Mouse (Mus musculus): ENCODE data around the gene Cyp4f37. TPM values are rescaled to one million over a fixed set of nuclear protein-coding genes. Genes with fewer than 3 reads are reported as not detected.

Gene Cyp4f37
- total RNA-seq, 2 experiments from 2014 or later: not detected

DNA sequence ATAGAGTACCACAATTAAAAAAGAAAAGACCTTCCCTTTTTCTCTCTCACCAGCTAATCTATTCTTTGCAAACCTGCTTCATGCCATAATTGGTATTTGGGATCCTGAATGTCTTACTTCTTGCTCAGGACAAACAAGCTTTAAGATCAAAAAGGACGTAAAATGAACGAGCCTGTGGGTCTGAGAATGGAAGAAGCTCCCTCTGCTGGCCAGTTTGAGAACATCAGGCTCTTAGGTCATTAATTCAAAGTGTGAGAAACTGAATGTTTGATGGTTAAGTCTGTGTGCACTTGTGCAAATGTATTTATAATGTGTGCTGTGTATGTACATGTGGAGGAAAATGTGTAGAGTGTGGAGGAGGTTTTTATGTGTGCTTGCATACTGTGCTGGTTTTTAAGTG, 59.3 kb downstream of the Cyp4f37 start:
- peak in 1 of 2 experiments; percentile 13 for DNase-seq (ENCODE audit: low spot score in 2 of 2)

DNA sequence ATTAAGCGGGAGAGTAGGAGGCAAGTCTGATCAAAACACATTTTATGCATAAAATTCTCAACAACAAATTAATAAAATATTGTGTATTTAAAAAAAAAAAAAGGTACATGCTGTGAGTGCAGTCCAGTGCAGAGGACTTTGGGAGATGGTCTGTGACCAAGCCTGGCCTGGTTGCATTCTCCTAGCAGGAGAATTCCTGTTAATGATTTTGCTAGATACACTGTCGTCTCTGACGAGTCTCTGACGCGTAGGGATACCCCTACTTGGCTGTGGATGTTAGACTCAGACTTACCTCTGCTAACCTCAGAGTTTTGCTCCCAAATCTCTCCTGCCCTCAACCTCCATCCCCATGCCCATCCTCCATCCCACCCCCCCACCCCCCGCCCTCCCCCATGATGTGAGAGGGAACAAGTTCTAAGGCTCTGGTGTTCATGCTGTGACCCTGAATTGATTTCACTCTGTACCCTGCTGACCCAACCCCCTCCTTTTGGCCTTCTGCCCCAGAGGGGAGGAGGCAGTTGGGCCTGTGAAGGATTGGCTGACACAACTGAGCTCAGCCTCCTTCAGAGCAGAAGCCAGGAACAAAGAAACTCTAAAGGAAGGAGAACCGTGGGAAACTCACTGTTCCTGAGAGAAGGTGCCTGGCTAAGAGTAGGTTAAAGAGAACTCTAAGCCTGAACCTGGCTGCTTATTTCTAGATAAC, 64.1 kb downstream of the Cyp4f37 start, which contains the start of gene Cyp4f15:
Gene Cyp4f15 (plus strand): TSS at position 580 of the 703 bp plus-strand sequence.
- DNase-seq (ENCODE audit: low spot score in 2 of 2): no peak

Other genes with a start within 250 kb of the Cyp4f37 start
- 10 to 100 TPM; 32.6 to 34.3 TPM for gene Wiz, start 231.9 kb upstream of the Cyp4f37 start, total RNA-seq (2021)
- 1 to 10 TPM in 1 of 2 experiments, under 1 TPM in 1; 0.47 to 1.5 TPM for gene Rasal3, start 217.7 kb upstream of the Cyp4f37 start, total RNA-seq (2021)
- under 1 TPM in 1 of 2 experiments, not detected in 1; 0.60 TPM for gene Pglyrp2, start 197.1 kb upstream of the Cyp4f37 start, total RNA-seq (2021)
- gene Cyp4f39, start 168.6 kb upstream of the Cyp4f37 start, total RNA-seq (2021): not detected
- gene Cyp4f17, start 115.3 kb upstream of the Cyp4f37 start, total RNA-seq (2021): 1 to 10 TPM; 2.1 to 3.3 TPM
- 1 to 10 TPM; 5.2 to 9.1 TPM for gene Cyp4f16, start 84.8 kb upstream of the Cyp4f37 start, total RNA-seq (2021)
- not detected for gene Cyp4f40, start 37.6 kb downstream of the Cyp4f37 start, total RNA-seq (2021)
- not detected for gene Cyp4f15, start 64.3 kb downstream of the Cyp4f37 start, total RNA-seq (2021)
- gene Zfp871, start 167.0 kb downstream of the Cyp4f37 start, total RNA-seq (2021): 10 to 100 TPM; 42.7 to 43.1 TPM
- 1 to 10 TPM in 1 of 2 experiments, under 1 TPM in 1; 0.73 to 1.2 TPM for gene Zfp811, start 188.6 kb downstream of the Cyp4f37 start, total RNA-seq (2021)
- 10 to 100 TPM in 1 of 2 experiments, 1 to 10 TPM in 1; 8.7 to 10.7 TPM for gene Zfp799, start 209.0 kb downstream of the Cyp4f37 start, total RNA-seq (2021)